Mouse (Mus musculus): ENCODE measurements around the gene Parva.

The Parva gene

DNA sequence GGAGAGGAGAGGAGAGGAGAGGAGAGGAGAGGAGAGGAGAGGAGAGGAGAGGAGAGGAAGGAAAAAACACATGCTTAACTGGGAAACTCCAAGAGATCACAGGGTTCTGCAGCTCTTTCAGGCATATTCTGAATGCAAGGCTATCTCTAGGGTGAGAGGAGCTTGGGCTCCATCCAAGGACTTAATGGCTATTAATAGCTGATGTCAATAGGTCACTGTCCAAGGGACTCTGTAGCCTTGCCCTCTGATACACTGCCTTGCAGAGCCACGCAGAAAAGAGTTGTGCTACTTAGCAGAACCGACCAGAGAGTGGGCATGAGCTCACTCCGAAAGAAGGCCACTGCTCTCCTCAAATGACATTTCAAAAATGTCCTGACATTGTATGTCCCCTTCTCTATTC is 172.9 kb downstream of the Parva start:
- no peak for DNase-seq (ENCODE audit: low read depth, low spot score)

DNA sequence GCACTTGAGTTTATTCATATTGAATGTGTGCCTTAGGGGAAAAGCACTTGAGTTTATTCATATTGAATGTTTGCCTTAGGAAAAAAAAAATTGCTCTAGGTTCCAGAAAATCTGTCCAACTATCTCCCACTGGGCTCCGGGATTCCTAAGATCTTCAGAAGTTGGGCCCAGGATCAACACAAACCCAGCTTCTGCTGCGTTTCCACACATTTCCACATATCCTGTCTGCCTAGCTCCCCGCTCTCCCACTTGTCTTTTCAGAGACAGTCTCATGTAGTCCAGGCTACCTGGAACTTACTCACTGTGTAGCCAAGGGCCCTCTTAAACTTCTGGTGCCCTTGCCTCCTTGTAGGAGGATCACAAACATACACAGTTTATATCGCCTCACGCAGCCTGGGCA is 175.7 kb downstream of the Parva start:
- DNase-seq (ENCODE audit: low read depth, low spot score) = no peak

DNA sequence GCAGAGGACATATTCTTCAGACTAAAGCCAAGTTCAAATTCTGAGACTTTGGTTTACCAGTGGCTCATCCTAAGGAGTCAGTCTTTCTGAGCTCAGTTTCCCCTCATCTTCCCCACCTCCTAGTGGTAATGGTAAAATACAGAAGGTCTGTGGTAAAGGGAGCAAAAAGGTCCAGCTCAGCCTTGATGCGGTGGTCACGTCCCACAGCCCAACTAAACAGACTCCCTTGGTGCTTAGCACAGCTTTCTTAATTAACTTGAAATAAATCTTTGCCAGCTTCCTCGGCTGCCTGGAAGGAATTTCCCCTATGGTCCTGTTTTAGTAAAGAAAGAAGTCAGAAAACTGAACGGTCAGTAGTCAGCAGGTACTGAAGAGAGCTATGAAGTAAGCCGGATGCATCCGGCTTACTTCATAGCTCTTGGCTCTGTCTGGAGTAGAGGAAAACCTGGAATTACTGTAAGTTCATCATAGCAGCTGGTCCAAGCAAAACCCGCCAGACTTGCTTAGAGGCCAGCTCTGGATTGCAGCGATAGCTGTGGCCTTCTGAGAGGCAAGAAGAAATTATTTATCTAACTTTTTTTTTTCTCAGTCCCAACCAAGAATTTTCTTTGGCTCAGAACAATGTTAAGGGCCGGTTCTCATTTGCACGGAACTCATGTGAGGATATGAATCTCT is 176.3 kb downstream of the Parva start:
- DNase-seq (ENCODE audit: low read depth, low spot score) = no peak

DNA sequence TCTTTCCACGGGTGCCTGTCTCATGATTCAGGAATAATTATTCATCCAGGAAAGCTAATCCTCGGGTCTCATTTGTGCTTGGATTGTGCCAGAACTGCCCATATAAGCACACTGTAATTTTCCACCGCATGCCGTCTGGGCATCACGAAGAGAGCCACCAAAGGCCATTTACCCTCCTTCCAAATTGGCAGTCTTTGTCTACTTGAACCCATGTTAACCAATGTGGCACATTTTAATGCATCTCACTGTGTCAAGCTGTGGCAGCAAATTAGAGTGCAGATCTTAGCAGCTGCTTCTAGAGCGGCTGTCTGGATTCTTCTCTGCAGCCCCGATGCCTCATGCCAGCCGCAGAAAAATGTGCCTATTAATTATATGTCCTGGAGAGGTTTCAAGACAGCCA is 176.9 kb downstream of the Parva start:
- DNase-seq (ENCODE audit: low read depth, low spot score) = no peak

DNA sequence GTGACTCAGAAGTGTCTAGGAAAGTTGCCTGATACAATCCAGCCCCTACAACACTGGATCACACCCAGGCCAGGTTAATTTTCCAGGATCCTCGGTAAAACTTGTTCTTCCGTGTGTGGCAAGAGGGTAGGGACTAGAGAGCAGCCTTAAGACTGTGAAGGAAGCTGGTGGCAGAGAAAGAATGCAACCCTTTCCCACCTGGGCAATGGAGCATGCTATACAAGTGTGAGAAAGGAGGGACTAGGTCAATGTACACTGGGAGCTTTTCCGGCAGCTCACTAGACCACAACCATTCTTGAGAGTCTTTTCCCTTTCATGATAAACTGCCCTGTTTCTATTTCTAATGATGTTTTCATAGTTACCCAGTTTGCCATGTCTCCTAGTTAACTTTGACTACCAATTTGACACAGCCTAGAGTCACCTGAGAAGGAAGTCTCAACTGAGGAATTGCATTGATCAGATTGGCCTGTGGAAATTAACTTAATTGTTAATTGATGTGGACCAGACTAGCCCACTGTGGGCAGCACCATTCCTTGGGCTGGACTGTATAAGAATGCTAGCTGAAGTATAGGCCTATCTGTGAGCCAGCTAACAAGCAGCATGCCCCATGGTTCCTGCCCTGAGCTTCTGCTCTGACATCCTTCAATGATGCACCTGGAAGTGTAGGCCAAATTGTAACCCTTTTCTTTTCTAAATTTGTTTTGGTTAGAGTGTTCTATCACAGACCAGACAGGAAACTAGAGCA is 186.9 kb downstream of the Parva start:
- no peak for DNase-seq (ENCODE audit: low read depth, low spot score)

DNA sequence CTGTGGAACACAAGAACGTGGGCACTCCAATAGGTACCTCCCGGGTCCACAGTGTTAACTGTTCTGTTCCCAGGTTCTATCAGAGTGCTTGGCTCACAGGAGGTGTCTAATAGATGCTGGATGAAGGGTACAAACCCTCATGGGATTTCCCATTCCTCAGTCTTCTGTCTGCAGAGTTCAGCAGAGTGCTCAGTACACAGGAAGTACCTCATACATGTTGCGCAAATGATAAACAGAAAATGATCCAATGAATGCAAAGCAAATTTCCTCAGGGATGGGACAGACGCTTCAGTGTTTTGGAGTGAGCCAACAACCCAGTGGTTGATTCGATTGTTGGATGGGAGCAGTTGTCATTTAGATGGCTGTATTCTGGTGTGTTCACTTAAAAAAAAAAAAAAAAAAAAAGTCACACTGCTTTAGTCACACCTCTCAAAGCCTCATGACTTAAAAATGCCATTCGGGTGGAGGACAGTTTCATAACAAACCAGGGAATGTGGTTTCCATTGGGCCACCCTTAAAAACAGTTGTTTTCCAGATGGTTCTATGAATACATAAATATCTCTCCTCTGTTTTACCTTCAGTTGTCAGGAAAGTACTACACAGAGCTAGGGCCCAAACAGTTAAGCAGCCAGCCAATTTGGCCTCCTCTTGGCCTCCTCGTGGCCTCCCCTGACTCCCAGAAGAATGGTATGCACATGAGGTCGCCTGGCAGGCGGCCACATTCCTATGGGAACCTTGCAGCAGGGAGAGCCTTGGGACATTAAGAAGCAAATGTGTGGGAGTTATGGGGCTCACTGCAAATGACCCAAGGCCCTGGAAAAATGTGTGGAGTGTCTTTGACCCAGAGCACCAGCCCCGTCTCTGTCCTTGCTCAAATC is 187.7 kb downstream of the Parva start:
- no peak for DNase-seq (ENCODE audit: low read depth, low spot score)

DNA sequence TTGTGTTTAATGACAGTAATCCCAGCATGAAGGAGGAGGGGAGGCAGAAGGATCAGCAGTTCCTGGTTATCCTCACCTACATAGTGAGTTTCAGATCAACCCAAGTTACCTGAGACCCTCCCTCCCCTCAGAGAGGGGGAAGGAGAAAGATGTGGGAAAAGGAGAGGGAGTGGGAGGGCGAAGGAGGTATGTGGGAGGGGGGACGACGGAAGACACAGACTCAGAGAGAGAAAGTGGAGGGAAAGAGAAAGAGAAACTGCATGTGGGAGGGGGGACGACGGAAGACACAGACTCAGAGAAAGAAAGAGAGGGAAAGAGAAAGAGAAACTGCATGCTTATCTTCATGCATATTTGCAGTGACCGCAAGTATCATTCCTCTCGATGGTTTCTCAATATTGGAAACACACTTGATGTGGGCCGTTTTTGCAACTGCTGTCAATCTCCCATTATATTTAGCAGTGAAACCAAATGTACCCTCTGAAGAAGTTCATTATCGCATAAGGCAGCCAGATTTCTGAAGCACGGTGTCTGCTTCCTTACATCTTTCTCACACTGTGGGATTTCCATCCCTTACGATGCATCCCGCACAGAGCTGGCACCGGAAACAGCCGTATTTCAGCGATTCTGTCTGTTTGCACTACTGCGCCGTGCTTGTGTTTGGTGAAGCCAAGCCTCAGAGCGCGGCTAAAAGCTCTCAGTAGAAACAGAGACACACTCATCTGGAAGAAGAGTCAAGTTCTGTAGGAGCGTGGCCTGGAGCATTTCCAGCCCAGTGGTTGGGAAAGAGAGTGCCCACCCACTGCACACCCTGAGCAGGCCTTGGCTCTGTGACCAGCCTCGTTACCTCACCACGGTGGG is 193.2 kb downstream of the Parva start:
- DNase-seq (ENCODE audit: low read depth, low spot score) = peak; percentile 34

DNA sequence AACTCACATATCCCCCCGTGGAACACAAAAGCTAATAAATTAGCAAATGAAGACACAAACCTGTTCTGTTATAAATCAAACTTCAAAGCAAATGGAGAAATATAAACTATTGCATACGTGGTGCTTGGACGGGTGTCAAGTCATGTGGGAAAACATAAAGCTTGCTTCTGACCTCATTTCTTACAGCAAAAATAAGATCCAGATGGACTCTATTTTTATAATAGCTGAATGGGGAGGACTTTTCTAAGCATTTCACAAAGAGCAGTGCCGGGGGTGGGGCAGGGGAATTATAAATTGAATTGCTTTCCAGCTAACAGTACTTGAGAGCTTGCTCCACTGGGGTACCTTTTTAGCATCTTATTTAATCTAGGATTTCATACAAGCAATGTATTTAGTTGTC is 200.2 kb downstream of the Parva start:
- DNase-seq (ENCODE audit: low read depth, low spot score) = no peak

DNA sequence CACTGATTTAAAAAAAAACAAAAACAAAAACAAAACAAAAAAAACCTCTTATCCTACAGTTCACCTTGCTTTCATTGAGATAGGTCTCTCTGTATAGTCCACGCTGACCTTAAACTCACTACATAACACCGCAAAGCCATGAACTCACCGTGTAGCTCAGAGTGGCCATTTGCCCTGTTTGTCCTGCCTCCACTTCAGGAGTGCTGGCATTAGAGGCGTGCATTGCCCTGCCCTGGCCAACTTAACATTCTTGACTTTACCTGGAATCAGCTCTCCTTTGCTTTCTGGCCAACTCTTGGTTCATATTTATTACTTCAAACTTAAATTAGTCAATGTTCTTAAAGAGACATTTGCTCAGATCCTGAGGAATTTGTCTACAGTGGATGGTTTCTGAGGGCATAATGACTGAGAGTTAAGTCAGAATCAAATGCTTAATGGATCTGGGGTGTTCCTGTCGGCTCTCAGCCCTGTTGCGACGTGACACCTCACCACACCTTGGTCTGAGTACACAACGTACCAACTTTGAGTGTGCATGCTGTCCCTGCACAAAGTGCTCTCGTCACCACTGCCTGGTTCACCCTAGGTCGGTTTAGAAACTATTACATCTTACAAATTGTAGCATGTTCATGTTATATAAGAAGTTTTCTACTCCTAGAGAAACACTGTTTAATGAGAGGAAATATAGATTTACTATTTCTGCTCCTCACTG is 207.4 kb downstream of the Parva start:
- no peak for DNase-seq (ENCODE audit: low read depth, low spot score)

DNA sequence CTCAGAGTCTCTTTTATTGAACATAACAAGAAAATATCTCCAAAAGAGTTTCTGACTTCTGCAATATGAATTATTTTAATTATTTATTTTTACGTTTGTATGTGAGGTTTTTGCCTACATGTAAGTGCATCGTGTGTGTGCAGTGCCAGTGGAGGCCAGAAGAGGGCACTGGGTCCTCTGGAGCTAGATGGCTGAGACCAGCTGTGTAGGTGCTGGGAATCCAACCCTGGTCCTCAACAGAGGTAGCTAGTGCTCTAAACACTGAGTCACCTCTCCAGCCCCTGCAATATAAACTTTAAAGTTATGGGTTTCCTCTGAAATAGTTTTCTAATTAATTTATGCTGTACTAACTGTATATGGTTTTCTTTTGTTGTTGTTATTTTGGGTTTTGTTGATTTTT is 208.6 kb downstream of the Parva start:
- DNase-seq (ENCODE audit: low read depth, low spot score) = no peak

Measured in A20 (cell line).